In the genomic region with DNA sequence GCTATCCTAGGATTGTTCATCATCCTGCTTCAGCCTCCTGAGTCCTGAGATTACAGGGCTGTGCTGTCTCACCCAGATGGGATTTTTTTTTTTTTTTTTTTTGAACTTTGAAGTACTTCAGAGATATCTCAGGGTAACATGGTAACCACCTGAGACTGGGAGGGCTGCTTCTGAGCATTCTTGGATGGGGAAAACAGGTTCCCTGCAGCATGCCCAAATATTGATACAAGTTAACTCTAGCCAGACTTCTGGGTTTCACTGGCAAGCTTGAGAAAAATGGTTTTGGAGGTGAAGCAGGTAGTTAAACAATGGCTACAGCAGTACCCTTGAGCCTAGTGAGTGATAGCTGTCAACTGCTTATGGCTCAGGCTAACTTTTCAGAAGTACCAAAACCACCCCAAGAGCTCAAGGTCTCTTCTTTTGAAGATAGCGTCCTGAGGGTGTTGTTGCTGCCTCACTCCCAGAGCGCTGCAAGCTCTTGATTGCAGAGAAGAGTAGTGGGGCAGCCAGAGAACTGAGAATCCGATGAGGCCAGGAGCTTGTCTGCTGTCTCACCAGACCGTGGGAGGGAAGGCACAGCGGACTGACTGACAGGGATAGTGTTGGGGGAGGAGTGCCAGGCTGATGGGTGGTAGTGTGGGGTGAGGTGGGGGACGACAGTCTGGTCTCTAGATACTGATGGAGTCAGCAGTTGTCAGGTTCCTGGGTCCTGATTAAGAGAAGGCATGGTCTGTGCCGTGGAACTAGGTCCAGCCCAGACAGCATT, we compare ENCODE assay signal across 19 mouse cellular contexts.
A peak's percentile ranks its signal among the peaks of the same experiment; 100 is the strongest.
DNase-seq lines count a peak whose midpoint lies in the region; ATAC-seq lines count a peak whose summit lies in the region.
"Had no signal": no experiment of that assay in that cellular context is flagged by ENCODE, and none has a peak within 500 bp of the region (broad histone marks: within the 10 kb centered on the region; RNA-seq: fewer than 3 reads in every experiment).

No protein-coding gene starts in this region.

- DNase-seq in adrenal gland, postnatal 14 days = peak; percentile 27
- no peak for DNase-seq in adrenal gland, postnatal 10 days
- no peak for DNase-seq in limb, embryonic 10.5 days (ENCODE audit: low spot score)
- DNase-seq in right cerebral cortex, adult 18-20 months = peak; percentile 48
- no peak for DNase-seq in right cerebral cortex, postnatal 4 days
- no peak for DNase-seq in thymus, postnatal 36 days
- DNase-seq: cerebellum, adult 8-10 months; gastrocnemius, postnatal 36 days; kidney, adult 9 months; right cerebral cortex, postnatal 14 days; thymus, postnatal 14 days had no signal

- 77% methylated on average over 7 of the region's 7 CpGs for WGBS in limb, embryonic 12.5 days
- 85% methylated on average over 7 of the region's 7 CpGs for WGBS in limb, embryonic 10.5 days

- no peaks in the 10 kb centered on the region for H3K36me3 ChIP-seq in limb, embryonic 12.5 days
- H3K36me3 ChIP-seq in limb, embryonic 10.5 days = no peaks in the 10 kb centered on the region

- H3K4me3 ChIP-seq in limb, embryonic 12.5 days (replicated peaks) = no peak overlapping the region
- no peak overlapping the region for H3K4me3 ChIP-seq in limb, embryonic 10.5 days
- H3K4me3 ChIP-seq: heart, embryonic 15.5 days; hindbrain, embryonic 10.5 days; neural tube, embryonic 15.5 days had no signal

- no peak for ATAC-seq in limb, embryonic 12.5 days (ENCODE audit: insufficient number of reproducible peaks, insufficient read depth, low FRiP score, low TSS enrichment, low read depth)
- no peak for ATAC-seq in erythroid progenitor cell, adult 5-6 weeks (replicated peaks; ENCODE audit: low FRiP score, poor library complexity, severe bottlenecking)
- ATAC-seq: hindbrain, postnatal 0 days; midbrain, embryonic 16.5 days had no signal

- H3K27ac ChIP-seq in limb, embryonic 12.5 days = 0 out of 2 replicates have a peak overlapping the region, but pooled peaks have one; percentile 13
- no peak overlapping the region for H3K27ac ChIP-seq in limb, embryonic 10.5 days
- H3K27ac ChIP-seq: heart, embryonic 15.5 days; hindbrain, embryonic 10.5 days; hindbrain, postnatal 0 days; neural tube, embryonic 15.5 days had no signal

- no peak overlapping the region for H3K4me2 ChIP-seq in limb, embryonic 12.5 days
- H3K4me2 ChIP-seq: heart, embryonic 15.5 days; neural tube, embryonic 15.5 days had no signal

- no peaks in the 10 kb centered on the region for H3K27me3 ChIP-seq in limb, embryonic 12.5 days
- no peaks in the 10 kb centered on the region for H3K27me3 ChIP-seq in limb, embryonic 10.5 days (ENCODE audit: low read depth, poor library complexity, severe bottlenecking)
- H3K27me3 ChIP-seq: heart, embryonic 15.5 days; neural tube, embryonic 15.5 days; stomach, embryonic 15.5 days had no signal

- H3K9ac ChIP-seq in limb, embryonic 12.5 days (replicated peaks) = no peak overlapping the region
- H3K9ac ChIP-seq: heart, embryonic 15.5 days; neural tube, embryonic 15.5 days; stomach, embryonic 15.5 days had no signal

- H3K4me1 ChIP-seq in limb, embryonic 12.5 days (replicated peaks) = no peaks in the 10 kb centered on the region
- no peaks in the 10 kb centered on the region for H3K4me1 ChIP-seq in limb, embryonic 10.5 days
- H3K4me1 ChIP-seq: hindbrain, embryonic 10.5 days had no signal

- no peaks in the 10 kb centered on the region for H3K9me3 ChIP-seq in limb, embryonic 12.5 days
- H3K9me3 ChIP-seq in limb, embryonic 10.5 days (replicated peaks) = no peaks in the 10 kb centered on the region
- H3K9me3 ChIP-seq: heart, embryonic 15.5 days; hindbrain, embryonic 10.5 days; neural tube, embryonic 15.5 days; stomach, embryonic 15.5 days had no signal

Comparison
In these comparisons a context has a peak if more than half of its experiments do, and no peak if none do; other contexts are left out.
1. DNase-seq: peak in adrenal gland, postnatal 14 days (single experiment) and right cerebral cortex, adult 18-20 months (single experiment); none in adrenal gland, postnatal 10 days (single experiment), limb, embryonic 10.5 days (single experiment), right cerebral cortex, postnatal 4 days (single experiment) and thymus, postnatal 36 days (0 of 2).